Mouse (Mus musculus): ENCODE data around the gene Lingo4.
A peak's percentile ranks its signal among the peaks of the same experiment; 100 is the strongest.

The Lingo4 gene

GRCm38 (mm10) chr3:94388047-94388446 lies 10.3 kb upstream of the Lingo4 start:
- DNase-seq = no peak

GRCm38 (mm10) chr3:94389420-94389819 lies 8.9 kb upstream of the Lingo4 start:
- no peak for DNase-seq

- no peak for DNase-seq
Measured at GRCm38 (mm10) chr3:94391001-94391400, 7.3 kb upstream of the Lingo4 start.

GRCm38 (mm10) chr3:94392128-94392527 lies 6.2 kb upstream of the Lingo4 start:
- DNase-seq = no peak

- DNase-seq = no peak
Measured at GRCm38 (mm10) chr3:94393049-94393448, 5.3 kb upstream of the Lingo4 start.

- DNase-seq = no peak
Measured at GRCm38 (mm10) chr3:94396336-94396735, 2.0 kb upstream of the Lingo4 start.

GRCm38 (mm10) chr3:94396851-94397250 lies 1.5 kb upstream of the Lingo4 start:
- no peak for DNase-seq

GRCm38 (mm10) chr3:94398943-94399481 lies 695 bp downstream of the Lingo4 start:
- peak; percentile 31 for DNase-seq

- DNase-seq = no peak
Measured at GRCm38 (mm10) chr3:94399663-94400310, 1.5 kb downstream of the Lingo4 start.

- no peak for DNase-seq
Measured at GRCm38 (mm10) chr3:94402451-94402850, 4.1 kb downstream of the Lingo4 start.

GRCm38 (mm10) chr3:94404366-94405054 lies 6.2 kb downstream of the Lingo4 start:
- DNase-seq = peak; percentile 31

GRCm38 (mm10) chr3:94405561-94405960 lies 7.2 kb downstream of the Lingo4 start:
- DNase-seq = no peak

- no peak for DNase-seq
Measured at GRCm38 (mm10) chr3:94412530-94412929, 14.2 kb downstream of the Lingo4 start.

GRCm38 (mm10) chr3:94413031-94413679 lies 14.8 kb downstream of the Lingo4 start, which contains the start of gene Tdrkh:
Gene Tdrkh, plus strand, starts transcription at chr3:94413273.
- peak; percentile 98 for DNase-seq

- no peak for DNase-seq
Measured at GRCm38 (mm10) chr3:94430980-94431379, 32.7 kb downstream of the Lingo4 start.

- no peak for DNase-seq
Measured at GRCm38 (mm10) chr3:94434305-94434704, 36.0 kb downstream of the Lingo4 start.

- no peak for DNase-seq
Measured at GRCm38 (mm10) chr3:94436420-94436819, 38.1 kb downstream of the Lingo4 start.

- DNase-seq = no peak
Measured at GRCm38 (mm10) chr3:94441182-94441581, 42.9 kb downstream of the Lingo4 start.

- DNase-seq = peak; percentile 96
Measured at GRCm38 (mm10) chr3:94442951-94443596, 44.8 kb downstream of the Lingo4 start, which contains the start of gene Mrpl9. Gene Mrpl9, plus strand, starts transcription at chr3:94443318.

- DNase-seq = no peak
Measured at GRCm38 (mm10) chr3:94443597-94443964, 45.3 kb downstream of the Lingo4 start, which contains the start of gene Oaz3. Gene Oaz3, minus strand, starts transcription at chr3:94443915.

GRCm38 (mm10) chr3:94449377-94449776 lies 51.1 kb downstream of the Lingo4 start:
- DNase-seq = no peak

All from right cerebral cortex, postnatal 14 days (tissue).